Comparison of ENCODE assay signal across 20 mouse cellular contexts in genomic region chr5:148769452-148769851, GRCm38 (mm10).
DNase-seq lines count a peak whose midpoint lies in the region; ATAC-seq lines count a peak whose summit lies in the region.
"Had no signal": no experiment of that assay in that cellular context is flagged by ENCODE, and none has a peak within 500 bp of the region (broad histone marks: within the 10 kb centered on the region; RNA-seq: fewer than 3 reads in every experiment).

No protein-coding gene starts in this region.

- no peaks in the 10 kb centered on the region for H3K27me3 ChIP-seq in midbrain, embryonic 10.5 days (ENCODE audit: low read depth, poor library complexity, severe bottlenecking)
- H3K27me3 ChIP-seq: embryonic facial prominence, embryonic 15.5 days; stomach, embryonic 15.5 days had no signal

- no peaks in the 10 kb centered on the region for H3K4me1 ChIP-seq in midbrain, embryonic 10.5 days
- H3K4me1 ChIP-seq: embryonic facial prominence, embryonic 15.5 days; stomach, embryonic 15.5 days had no signal

- no peaks in the 10 kb centered on the region for H3K36me3 ChIP-seq in midbrain, embryonic 10.5 days
- H3K36me3 ChIP-seq: embryonic facial prominence, embryonic 15.5 days; heart, embryonic 10.5 days; stomach, embryonic 15.5 days had no signal

- H3K9me3 ChIP-seq in midbrain, embryonic 10.5 days (replicated peaks), result no peaks in the 10 kb centered on the region
- H3K9me3 ChIP-seq: embryonic facial prominence, embryonic 15.5 days; heart, embryonic 10.5 days; stomach, embryonic 15.5 days had no signal

- peak; percentile 96 for ATAC-seq in inflammation-experienced regulatory T-cells, adult 6 months
- 0 out of 2 replicates have a peak, but pooled peaks have one; percentile 13 for ATAC-seq in neutrophil, adult 5-6 weeks (ENCODE audit: extremely low read depth, insufficient number of reproducible peaks, low FRiP score, poor library complexity, severe bottlenecking)
- ATAC-seq: forebrain, embryonic 16.5 days had no signal

- WGBS in midbrain, embryonic 10.5 days, result 89% methylated on average over 4 of the region's 4 CpGs

- DNase-seq in thymus, postnatal 0 days (ENCODE audit: low spot score), result peak; percentile 43
- DNase-seq in thymus, postnatal 36 days, result no peak
- DNase-seq in T-cell, adult 2 months (ENCODE audit: low spot score), result peak; percentile 45
- no peak for DNase-seq in cerebellum, postnatal 14 days
- no peak for DNase-seq in yolk sac, embryonic 10.5 days (ENCODE audit: low spot score)
- DNase-seq in midbrain, embryonic 10.5 days (ENCODE audit: low spot score), result no peak
- DNase-seq: adrenal gland, adult 8-10 months; cerebellum, postnatal 10 days; embryo, embryonic 11 days; gastrocnemius, postnatal 25 days; kidney, adult 2 months; kidney, postnatal 4 days; lung, adult 18-20 months; lung, postnatal 14 days had no signal

- H3K4me3 ChIP-seq in midbrain, embryonic 10.5 days, result no peak overlapping the region
- H3K4me3 ChIP-seq: embryonic facial prominence, embryonic 15.5 days; heart, embryonic 10.5 days; stomach, embryonic 15.5 days had no signal

- H3K27ac ChIP-seq in midbrain, embryonic 10.5 days (replicated peaks), result no peak overlapping the region
- H3K27ac ChIP-seq: embryonic facial prominence, embryonic 15.5 days; heart, embryonic 10.5 days; stomach, embryonic 15.5 days had no signal

Comparison
In these comparisons a context has a peak if more than half of its experiments do, and no peak if none do; other contexts are left out.
1. DNase-seq: peak in thymus, postnatal 0 days (single experiment) and T-cell, adult 2 months (single experiment); none in thymus, postnatal 36 days (0 of 2), cerebellum, postnatal 14 days (0 of 2), yolk sac, embryonic 10.5 days (single experiment) and midbrain, embryonic 10.5 days (single experiment).